In genomic region chr6:114882212-114882611, GRCm38 (mm10) we compare ENCODE assay signal across 9 mouse cellular contexts.
A peak's percentile ranks its signal among the peaks of the same experiment; 100 is the strongest.
DNase-seq lines count a peak whose midpoint lies in the region; ATAC-seq and TF ChIP-seq lines count a peak whose summit lies in the region.
"Had no signal": no experiment of that assay in that cellular context is flagged by ENCODE, and none has a peak within 500 bp of the region (broad histone marks: within the 10 kb centered on the region; RNA-seq: fewer than 3 reads in every experiment).

No protein-coding gene starts in this region.

- H3K36me3 ChIP-seq in kidney, postnatal 0 days (ENCODE audit: insufficient read depth, low read length): no peaks in the 10 kb centered on the region
- peaks cover 18% of the 10 kb centered on the region; the same call in 1 of the 2 replicates for H3K36me3 ChIP-seq in forebrain, embryonic 12.5 days (replicated peaks)
- H3K36me3 ChIP-seq in hindbrain, postnatal 0 days (ENCODE audit: insufficient read depth, low read length): no peaks in the 10 kb centered on the region
- peaks cover 3% of the 10 kb centered on the region for H3K36me3 ChIP-seq in neural tube, embryonic 12.5 days

- H3K4me2 ChIP-seq in kidney, postnatal 0 days (ENCODE audit: low read length): no peak overlapping the region
- H3K4me2 ChIP-seq in forebrain, embryonic 12.5 days: peak overlapping the region; percentile 36
- H3K4me2 ChIP-seq in hindbrain, postnatal 0 days (ENCODE audit: low read depth, low read length): no peak overlapping the region
- H3K4me2 ChIP-seq in neural tube, embryonic 12.5 days (replicated peaks): peak overlapping the region; percentile 39; the same call in 1 of the 2 replicates

- peaks cover 56% of the 10 kb centered on the region for H3K4me1 ChIP-seq in kidney, postnatal 0 days (replicated peaks; ENCODE audit: insufficient read depth, low read length)
- H3K4me1 ChIP-seq in forebrain, embryonic 12.5 days: peaks cover 97% of the 10 kb centered on the region
- peaks cover 48% of the 10 kb centered on the region for H3K4me1 ChIP-seq in hindbrain, postnatal 0 days (ENCODE audit: insufficient read depth, low read length)
- H3K4me1 ChIP-seq in neural tube, embryonic 12.5 days: peaks cover 85% of the 10 kb centered on the region

- no peak for ATAC-seq in kidney, postnatal 0 days (replicated peaks; ENCODE audit: low FRiP score, low read depth)
- no peak for ATAC-seq in forebrain, embryonic 12.5 days (ENCODE audit: low FRiP score)
- ATAC-seq in hindbrain, postnatal 0 days: no peak
- no peak for ATAC-seq in neural tube, embryonic 12.5 days (ENCODE audit: low FRiP score, low read depth)

- no peak overlapping the region for H3K4me3 ChIP-seq in kidney, postnatal 0 days (replicated peaks; ENCODE audit: low read depth, low read length)
- H3K4me3 ChIP-seq in forebrain, embryonic 12.5 days (replicated peaks): no peak overlapping the region
- H3K4me3 ChIP-seq in hindbrain, postnatal 0 days (ENCODE audit: low read length): no peak overlapping the region
- H3K4me3 ChIP-seq in neural tube, embryonic 12.5 days: no peak overlapping the region

- H3K27me3 ChIP-seq in kidney, postnatal 0 days (ENCODE audit: insufficient read depth, low read length): no peaks in the 10 kb centered on the region
- H3K27me3 ChIP-seq in forebrain, embryonic 12.5 days: no peaks in the 10 kb centered on the region
- no peaks in the 10 kb centered on the region for H3K27me3 ChIP-seq in hindbrain, postnatal 0 days (ENCODE audit: insufficient read depth, low read length)
- H3K27me3 ChIP-seq in neural tube, embryonic 12.5 days (replicated peaks): no peaks in the 10 kb centered on the region

- no peaks in the 10 kb centered on the region for H3K9me3 ChIP-seq in kidney, postnatal 0 days (replicated peaks; ENCODE audit: low read length)
- H3K9me3 ChIP-seq in forebrain, embryonic 12.5 days: no peaks in the 10 kb centered on the region
- H3K9me3 ChIP-seq in hindbrain, postnatal 0 days (ENCODE audit: low read length): no peaks in the 10 kb centered on the region
- no peaks in the 10 kb centered on the region for H3K9me3 ChIP-seq in neural tube, embryonic 12.5 days

- 42% methylated on average over 5 of the region's 5 CpGs for WGBS in kidney, postnatal 0 days
- WGBS in forebrain, embryonic 12.5 days: 27% methylated on average over 5 of the region's 5 CpGs
- WGBS in hindbrain, postnatal 0 days: 17% methylated on average over 5 of the region's 5 CpGs
- WGBS in neural tube, embryonic 12.5 days: 52% methylated on average over 5 of the region's 5 CpGs

- no peak for TF ChIP-seq CTCF in kidney, postnatal 0 days (IDR thresholded peaks at IDR 0.05; ENCODE audit: low read depth)
- TF ChIP-seq CTCF in hindbrain, postnatal 0 days (IDR thresholded peaks at IDR 0.05; ENCODE audit: low read depth): no peak

- H3K27ac ChIP-seq in kidney, postnatal 0 days: peak overlapping the region; percentile 89
- H3K27ac ChIP-seq in forebrain, embryonic 12.5 days: peak overlapping the region; percentile 98
- peak overlapping the region; percentile 94 for H3K27ac ChIP-seq in hindbrain, postnatal 0 days
- H3K27ac ChIP-seq in neural tube, embryonic 12.5 days: peak overlapping the region; percentile 90

- DNase-seq in kidney, postnatal 0 days (ENCODE audit: low spot score): no peak
- DNase-seq in kidney, postnatal 4 days: no peak
- no peak for DNase-seq in hindbrain, postnatal 0 days (ENCODE audit: low spot score)
- no peak for DNase-seq in urinary bladder, postnatal 10 days (ENCODE audit: low spot score)
- no peak for DNase-seq in embryo, embryonic 9.5 days (ENCODE audit: extremely low spot score)
- no peak for DNase-seq in left cerebral cortex, adult 9 months (ENCODE audit: low spot score in 2 of 2)
- DNase-seq: lung, postnatal 10 days had no signal

- peak overlapping the region; percentile 28 for H3K9ac ChIP-seq in kidney, postnatal 0 days (ENCODE audit: low read depth, low read length)
- H3K9ac ChIP-seq in forebrain, embryonic 12.5 days: peak overlapping the region; percentile 49
- 0 out of 2 replicates have a peak overlapping the region, but pooled peaks have one; percentile 17 for H3K9ac ChIP-seq in hindbrain, postnatal 0 days (replicated peaks; ENCODE audit: low read length)
- peak overlapping the region; percentile 18; the same call in 1 of the 2 replicates for H3K9ac ChIP-seq in neural tube, embryonic 12.5 days

Comparison
In these comparisons a context has a peak if more than half of its experiments do, and no peak if none do; other contexts are left out.
1. H3K4me2 ChIP-seq: peak in forebrain, embryonic 12.5 days (single experiment) and neural tube, embryonic 12.5 days (single experiment); none in kidney, postnatal 0 days (single experiment) and hindbrain, postnatal 0 days (single experiment).
2. Peak in every context shown above with its lines, with median percentiles within 50 percentile points of each other: H3K27ac ChIP-seq and H3K9ac ChIP-seq.